Mouse (Mus musculus) embryonic facial prominence, embryonic 14.5 days (tissue): Measurements from ENCODE around the gene Eps15. TPM values are rescaled to one million over a fixed set of nuclear protein-coding genes. Genes with fewer than 3 reads are reported as not detected.

Experiments
- ATAC-seq: fragments of 200-750 bp; cut with Nextera tagmentation; 2 replicates; pipeline ENCODE4 v1.8.0; 2017; ENCODE audit warnings: low read depth, moderate number of reproducible peaks, moderate TSS enrichment
- DNase-seq: peaks from one replicate; pipeline ENCODE4 v3.0.0-alpha.2; 2015; ENCODE audit warnings: low spot score
- H3K27ac ChIP-seq: fragments of 300-500 bp; sonication (generic); replicated peaks from 2 replicates; pipeline ENCODE4 v1.5.1; 2014; ENCODE audit warnings: low read depth, mild to moderate bottlenecking, low read length, moderate library complexity
- H3K27me3 ChIP-seq: fragments of 300-500 bp; sonication (generic); replicated peaks from 2 replicates; pipeline ENCODE4 v1.6.1; 2014; ENCODE audit warnings: low read length; ENCODE audit not compliant: control insufficient read depth, insufficient read depth
- H3K36me3 ChIP-seq: fragments of 300-500 bp; sonication (generic); 2 replicates; pipeline ENCODE4 v1.6.1; 2014; ENCODE audit warnings: low read length, mixed read lengths; ENCODE audit not compliant: control insufficient read depth, insufficient read depth
- H3K4me1 ChIP-seq: fragments of 300-500 bp; sonication (generic); 2 replicates; pipeline ENCODE4 v1.6.1; 2014; ENCODE audit warnings: antibody characterized with exemption, low read length; ENCODE audit not compliant: control insufficient read depth, insufficient read depth
- H3K4me2 ChIP-seq: fragments of 300-500 bp; sonication (generic); 2 replicates; pipeline ENCODE4 v1.6.1; 2014; ENCODE audit warnings: low read depth, mild to moderate bottlenecking, low read length, moderate library complexity, mixed read lengths
- H3K4me3 ChIP-seq: fragments of 300-500 bp; sonication (generic); 2 replicates; pipeline ENCODE4 v1.5.1; 2014; ENCODE audit warnings: low read depth, mild to moderate bottlenecking, low read length
- H3K9ac ChIP-seq: fragments of 300-500 bp; sonication (generic); 2 replicates; pipeline ENCODE4 v1.6.1; 2014; ENCODE audit warnings: low read depth, mild to moderate bottlenecking, low read length, moderate library complexity, mixed read lengths
- H3K9me3 ChIP-seq: fragments of 300-500 bp; sonication (generic); 2 replicates; pipeline ENCODE4 v1.6.1; 2016; ENCODE audit warnings: low read length; ENCODE audit not compliant: control insufficient read depth
- WGBS: fragments of 180-500 bp; shearing (Covaris S2); extraction: QIAGEN DNeasy Blood & Tissue Kit; methylation state at CpG from one replicate; pipeline ENCODE4 v1.1.7; 2014; 5-methylcytosine and 5-hydroxymethylcytosine counted together
- polyA plus RNA-seq: library from polyadenylated mRNA; unstranded; fragments of >200 nt; fragmentation: Nextera tagmentation; extraction: Ambion mirVana; gene quantifications from 2 replicates; pipeline ENCODE4 v1.2.1, GENCODE M21; 2014

Gene Eps15
- polyA plus RNA-seq, 1 experiment from 2014 or later, result 40.9 TPM

GRCm38 (mm10) chr4:109427058-109427457 lies 147.0 kb downstream of the Eps15 start:
- Histone ChIP-seq H3K4me1 (no peaks in the 10 kb centered on the region), H3K9ac (no peak overlapping the region), H3K9me3 (no peaks in the 10 kb centered on the region), H3K4me3 (no peak overlapping the region), H3K27ac (no peak overlapping the region), H3K36me3 (no peaks in the 10 kb centered on the region), H3K27me3 (no peaks in the 10 kb centered on the region), H3K4me2 (no peak overlapping the region)
- no peak for ATAC-seq
- no peak for DNase-seq
- 60% methylated on average over 1 of the region's 1 CpGs for WGBS

GRCm38 (mm10) chr4:109430250-109430649 lies 150.2 kb downstream of the Eps15 start:
- Histone ChIP-seq H3K9me3 (no peaks in the 10 kb centered on the region), H3K9ac (no peak overlapping the region), H3K4me2 (no peak overlapping the region), H3K4me1 (no peaks in the 10 kb centered on the region), H3K36me3 (no peaks in the 10 kb centered on the region), H3K27me3 (no peaks in the 10 kb centered on the region), H3K27ac (no peak overlapping the region), H3K4me3 (no peak overlapping the region)
- ATAC-seq (no peak), DNase-seq (no peak)
- WGBS, result 85% methylated on average over 7 of the region's 7 CpGs

GRCm38 (mm10) chr4:109430854-109431253 lies 150.8 kb downstream of the Eps15 start:
- Histone ChIP-seq H3K27me3 (no peaks in the 10 kb centered on the region), H3K4me2 (no peak overlapping the region), H3K9ac (no peak overlapping the region), H3K9me3 (no peaks in the 10 kb centered on the region), H3K4me1 (no peaks in the 10 kb centered on the region), H3K4me3 (no peak overlapping the region), H3K36me3 (no peaks in the 10 kb centered on the region), H3K27ac (no peak overlapping the region)
- ATAC-seq (peak; percentile 47; the same call in 1 of the 2 replicates), DNase-seq (peak; percentile 65)
- 36% methylated on average over 13 of the region's 13 CpGs for WGBS

- Histone ChIP-seq H3K36me3 (no peaks in the 10 kb centered on the region), H3K9me3 (no peaks in the 10 kb centered on the region), H3K27me3 (no peaks in the 10 kb centered on the region), H3K9ac (no peak overlapping the region), H3K4me1 (no peaks in the 10 kb centered on the region), H3K4me3 (no peak overlapping the region), H3K27ac (no peak overlapping the region), H3K4me2 (no peak overlapping the region)
- 49% methylated on average over 15 of the region's 16 CpGs for whole genome bisulfite sequencing
- no peak for DNase-seq
- ATAC-seq, result no peak; the same call in 1 of the 2 replicates
Measured at GRCm38 (mm10) chr4:109432668-109433375, 152.8 kb downstream of the Eps15 start.

GRCm38 (mm10) chr4:109433641-109434040 lies 153.6 kb downstream of the Eps15 start:
- WGBS, result 59% methylated on average over 6 of the region's 6 CpGs
- Histone ChIP-seq H3K27me3 (no peaks in the 10 kb centered on the region), H3K4me3 (no peak overlapping the region), H3K4me1 (no peaks in the 10 kb centered on the region), H3K9me3 (no peaks in the 10 kb centered on the region), H3K9ac (no peak overlapping the region), H3K27ac (no peak overlapping the region), H3K36me3 (no peaks in the 10 kb centered on the region), H3K4me2 (no peak overlapping the region)
- ATAC-seq (no peak), DNase-seq (no peak)

- no peaks in the 10 kb centered on the region for H3K27me3 ChIP-seq
- no peak for DNase-seq
- no peak for ATAC-seq
- no peak overlapping the region for H3K4me3 ChIP-seq
- H3K4me2 ChIP-seq, result no peak overlapping the region
- no peaks in the 10 kb centered on the region for H3K36me3 ChIP-seq
- WGBS, result 90% methylated on average over 1 of the region's 1 CpGs
- no peaks in the 10 kb centered on the region for H3K4me1 ChIP-seq
- no peaks in the 10 kb centered on the region for H3K9me3 ChIP-seq
- no peak overlapping the region for H3K27ac ChIP-seq
- no peak overlapping the region for H3K9ac ChIP-seq
Measured at GRCm38 (mm10) chr4:109434256-109434655, 154.2 kb downstream of the Eps15 start.

Other genes starting within 250 kb of the Eps15 start
- 54.7 and 65.2 TPM in 2 replicates for gene Osbpl9, start 78.0 kb upstream of the Eps15 start, polyA plus RNA-seq
- 0.24 and 0.37 TPM in 2 replicates for gene Calr4, start 45.8 kb upstream of the Eps15 start, polyA plus RNA-seq
- 4.0 and 4.2 TPM in 2 replicates for gene Ttc39a, start 126.4 kb downstream of the Eps15 start, polyA plus RNA-seq
- 75.1 and 76.1 TPM in 2 replicates for gene Rnf11, start 204.5 kb downstream of the Eps15 start, polyA plus RNA-seq